Mouse (Mus musculus): Measurements from ENCODE around the gene Myof. TPM values are rescaled to one million over a fixed set of nuclear protein-coding genes. Genes with fewer than 3 reads are reported as not detected.

Myof gene
- total RNA-seq, 2 experiments from 2014 or later = 4.0 to 5.3 TPM

- no peak for DNase-seq
Measured at GRCm38 (mm10) chr19:38042261-38042722, 1.1 kb downstream of the Myof start.

DNA sequence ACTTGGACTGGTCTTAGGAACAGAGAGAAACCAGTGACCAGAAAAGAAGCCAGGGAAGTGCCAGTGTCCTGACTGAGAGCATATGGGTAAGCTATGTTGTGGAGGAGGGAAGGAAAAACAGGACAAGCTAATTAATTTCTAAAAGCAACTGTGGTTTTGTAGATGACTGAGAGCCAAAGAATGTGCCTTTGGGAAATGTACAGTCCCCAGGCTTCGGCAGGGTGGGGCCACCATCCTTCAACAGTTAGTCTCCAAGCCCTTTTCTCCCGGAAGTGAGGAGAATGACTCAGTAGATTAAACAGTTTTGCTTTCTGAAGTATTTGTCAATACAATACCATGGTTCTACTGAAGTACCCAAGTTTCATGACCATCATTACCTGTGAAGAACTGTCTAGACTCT is 5.1 kb downstream of the Myof start:
- no peak for DNase-seq

GRCm38 (mm10) chr19:38035766-38036165 is 7.6 kb downstream of the Myof start:
- no peak for DNase-seq

DNA sequence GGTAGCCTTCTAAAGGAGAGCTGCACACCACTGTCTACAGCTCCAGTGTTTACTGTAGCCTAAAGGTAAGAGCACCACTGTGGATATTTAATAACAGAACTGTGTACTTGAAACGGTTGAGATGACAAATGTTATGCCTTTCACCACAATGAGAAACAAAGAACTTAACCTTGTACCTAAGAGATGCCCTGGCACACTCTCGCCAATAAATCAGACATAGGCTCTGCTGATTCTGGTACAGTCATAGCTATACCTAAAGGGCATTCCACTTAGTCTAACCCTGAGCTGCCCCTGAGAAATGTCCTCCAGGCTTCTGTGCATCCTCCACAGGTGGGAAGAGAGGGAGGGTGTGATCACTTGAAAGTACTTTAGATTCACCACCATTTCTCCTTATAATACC is 8.7 kb downstream of the Myof start:
- DNase-seq = no peak

DNA sequence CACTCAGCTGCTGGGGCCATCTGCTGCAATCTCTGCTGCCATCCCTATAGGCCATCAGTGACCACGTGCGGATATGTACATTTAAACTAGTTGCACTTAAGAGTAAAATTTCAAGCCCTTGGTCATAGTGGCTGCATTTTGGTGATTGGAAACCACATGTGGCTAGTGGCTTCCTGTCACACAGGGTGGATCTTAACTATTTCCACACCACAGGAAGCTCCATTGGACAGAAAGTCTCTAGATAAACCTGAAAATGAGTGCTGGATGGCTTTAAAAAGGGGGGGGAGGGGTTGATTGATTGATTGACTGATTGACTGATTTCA is 9.7 kb downstream of the Myof start:
- DNase-seq = no peak

- no peak for DNase-seq
Measured at GRCm38 (mm10) chr19:38032993-38033734, 10.2 kb downstream of the Myof start.

DNA sequence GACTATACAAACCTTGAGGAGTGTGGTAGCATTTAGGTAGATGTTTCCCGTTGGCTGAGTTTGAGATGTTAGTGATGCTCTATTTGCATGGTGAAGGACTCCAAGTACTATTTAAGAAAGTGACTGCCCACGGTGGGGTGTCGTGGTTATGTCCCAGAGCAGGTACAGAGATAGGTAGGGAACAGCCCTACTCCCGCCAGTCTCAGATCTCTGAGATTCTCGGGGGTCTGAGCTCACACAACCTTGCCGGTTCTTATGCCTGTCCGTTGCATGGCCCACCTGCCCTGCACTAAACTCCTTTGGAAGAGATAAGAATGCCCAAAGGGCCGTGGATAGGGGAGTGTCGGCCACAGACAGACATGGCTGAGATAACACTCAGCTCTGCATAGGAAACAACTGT is 12.2 kb downstream of the Myof start:
- DNase-seq = no peak

DNA sequence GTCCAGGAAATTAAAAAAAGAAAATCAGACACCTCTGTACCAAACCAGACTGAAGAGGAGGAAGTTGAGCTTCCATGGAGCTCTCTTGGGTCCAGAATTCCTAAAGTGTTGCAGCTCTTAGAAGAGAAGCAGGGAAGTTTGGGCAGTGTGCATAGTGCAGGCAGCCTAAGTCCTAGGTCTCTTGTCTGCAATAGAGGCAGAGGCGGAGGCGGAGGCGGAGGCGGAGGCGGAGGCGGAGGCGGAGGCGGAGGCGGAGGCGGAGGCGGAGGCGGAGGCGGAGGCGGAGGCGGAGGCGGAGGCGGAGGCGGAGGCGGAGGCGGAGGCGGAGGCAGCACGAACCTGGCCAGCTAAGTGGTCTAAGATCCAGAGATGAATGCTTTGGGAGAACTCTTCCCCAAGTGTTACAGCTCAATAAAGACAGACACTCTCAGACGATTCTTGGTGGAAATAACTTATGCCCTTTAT is 12.7 kb downstream of the Myof start:
- no peak for DNase-seq

DNA sequence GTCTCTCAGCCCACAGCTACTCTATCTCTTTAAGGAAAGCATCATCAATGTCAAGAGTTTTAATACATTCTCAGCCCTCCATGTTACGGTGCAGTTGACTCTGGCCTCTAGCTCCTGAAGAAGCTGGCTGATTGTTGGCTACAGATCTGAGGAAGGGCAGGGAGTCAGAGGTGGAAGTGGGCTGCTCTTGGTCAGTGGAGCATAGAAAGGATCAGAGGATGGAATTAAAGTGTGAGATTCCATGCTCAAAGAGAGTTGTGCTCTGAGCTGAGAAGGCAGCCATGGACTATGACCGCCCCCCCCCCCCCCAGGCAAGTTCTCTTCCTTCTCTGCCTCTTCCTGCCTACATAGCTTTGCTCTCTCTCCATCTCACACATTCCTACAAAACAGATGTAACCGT is 13.5 kb downstream of the Myof start:
- no peak for DNase-seq

DNA sequence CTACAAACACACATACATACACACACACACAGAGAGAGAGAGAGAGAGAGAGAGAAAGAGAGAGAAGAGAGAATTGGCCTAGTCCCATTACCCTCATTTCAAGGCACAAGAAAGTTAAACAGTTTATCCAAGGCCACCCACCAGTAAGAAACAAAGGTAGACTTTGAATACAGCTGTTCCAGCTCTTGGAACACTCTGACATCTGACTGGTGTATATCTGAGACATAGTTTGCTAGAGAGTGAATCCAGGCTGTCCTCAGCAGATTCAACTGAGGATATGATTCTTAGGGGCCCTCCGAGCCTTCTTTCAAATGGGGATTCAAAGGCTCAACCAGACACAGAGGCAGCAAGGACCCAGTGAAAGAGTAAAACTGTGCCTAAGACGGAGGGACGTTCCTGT is 14.1 kb downstream of the Myof start:
- DNase-seq = no peak

GRCm38 (mm10) chr19:38027881-38028521 is 15.4 kb downstream of the Myof start:
- no peak for DNase-seq

GRCm38 (mm10) chr19:38027389-38027788 is 16.0 kb downstream of the Myof start:
- DNase-seq = no peak

- DNase-seq = no peak
Measured at GRCm38 (mm10) chr19:38026211-38026624, 17.2 kb downstream of the Myof start.

DNA sequence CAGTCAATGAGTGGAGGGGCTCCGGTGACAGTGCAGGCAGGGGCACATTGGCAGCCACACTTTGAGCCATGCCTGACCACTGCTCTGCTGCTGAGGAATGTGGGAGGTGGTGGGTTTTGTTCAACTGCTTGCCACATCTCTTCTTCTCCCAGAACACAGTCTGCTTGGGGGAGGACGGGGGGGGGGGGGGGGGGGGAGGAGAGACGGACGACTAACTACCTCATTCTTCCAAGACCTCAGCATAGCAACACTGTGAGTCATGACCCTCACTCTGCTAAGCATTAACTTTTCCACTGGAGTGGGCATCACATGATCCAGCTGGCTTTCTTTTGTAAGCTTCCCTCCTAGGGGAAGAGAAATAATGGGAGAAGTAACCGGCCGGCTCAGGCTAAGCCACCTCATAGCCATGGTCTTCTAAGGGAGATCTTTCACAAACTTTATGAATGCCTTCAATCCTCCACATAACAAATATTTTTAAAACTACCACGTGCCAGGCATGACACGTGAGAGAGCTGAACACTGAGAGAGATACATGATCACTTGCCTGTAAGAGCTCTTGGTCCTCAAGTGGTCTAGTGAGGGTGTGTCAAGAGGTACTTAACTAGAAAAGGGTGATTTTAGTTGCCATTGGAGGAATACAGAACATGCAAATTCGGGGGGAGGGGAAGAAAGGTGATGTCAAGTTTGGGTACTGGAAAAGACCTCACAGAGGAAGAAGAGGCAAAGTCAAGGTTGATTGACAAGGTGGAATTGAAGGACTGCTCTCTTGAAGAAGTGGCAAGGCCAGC is 17.9 kb downstream of the Myof start:
- DNase-seq = no peak

DNA sequence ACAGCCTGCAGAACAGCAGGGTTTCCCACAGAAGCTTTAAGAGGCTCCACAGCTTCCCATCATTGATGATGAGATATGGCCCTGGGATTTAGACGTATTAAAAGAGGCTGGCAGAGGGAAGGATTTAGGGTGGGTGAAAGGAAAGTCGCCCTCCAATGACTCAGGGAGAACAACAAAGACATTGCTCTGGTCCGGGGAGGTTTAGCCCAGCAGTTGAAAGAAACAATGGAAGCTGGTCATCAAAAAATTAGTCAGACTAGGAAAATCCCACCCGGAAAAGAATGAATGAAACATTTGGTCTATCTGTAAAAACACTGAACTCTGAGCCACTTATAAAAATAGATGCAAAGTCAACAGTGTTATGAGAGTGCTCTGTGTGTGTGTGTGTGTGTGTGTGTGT is 19.8 kb downstream of the Myof start:
- no peak for DNase-seq

DNA sequence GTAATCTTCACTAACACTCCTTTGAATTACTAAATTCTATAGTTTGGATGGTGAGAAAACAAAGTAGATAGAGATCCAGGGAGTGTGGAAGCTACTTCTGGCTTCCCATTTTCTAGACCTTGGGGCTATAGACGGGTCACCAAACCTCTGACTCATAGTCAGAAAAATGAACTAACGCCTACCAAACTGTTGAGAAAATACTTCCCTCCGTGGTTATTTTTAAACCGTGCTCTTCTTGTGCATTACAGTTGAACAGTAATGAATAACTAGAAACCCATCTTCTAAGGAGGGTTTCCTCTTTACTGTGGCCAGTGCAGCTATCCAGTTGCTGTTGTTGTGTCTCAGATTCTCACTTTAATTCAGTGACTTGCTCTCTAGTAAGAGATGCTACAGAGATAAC is 20.7 kb downstream of the Myof start:
- no peak for DNase-seq

- no peak for DNase-seq
Measured at GRCm38 (mm10) chr19:38015873-38016254, 27.5 kb downstream of the Myof start.

DNA sequence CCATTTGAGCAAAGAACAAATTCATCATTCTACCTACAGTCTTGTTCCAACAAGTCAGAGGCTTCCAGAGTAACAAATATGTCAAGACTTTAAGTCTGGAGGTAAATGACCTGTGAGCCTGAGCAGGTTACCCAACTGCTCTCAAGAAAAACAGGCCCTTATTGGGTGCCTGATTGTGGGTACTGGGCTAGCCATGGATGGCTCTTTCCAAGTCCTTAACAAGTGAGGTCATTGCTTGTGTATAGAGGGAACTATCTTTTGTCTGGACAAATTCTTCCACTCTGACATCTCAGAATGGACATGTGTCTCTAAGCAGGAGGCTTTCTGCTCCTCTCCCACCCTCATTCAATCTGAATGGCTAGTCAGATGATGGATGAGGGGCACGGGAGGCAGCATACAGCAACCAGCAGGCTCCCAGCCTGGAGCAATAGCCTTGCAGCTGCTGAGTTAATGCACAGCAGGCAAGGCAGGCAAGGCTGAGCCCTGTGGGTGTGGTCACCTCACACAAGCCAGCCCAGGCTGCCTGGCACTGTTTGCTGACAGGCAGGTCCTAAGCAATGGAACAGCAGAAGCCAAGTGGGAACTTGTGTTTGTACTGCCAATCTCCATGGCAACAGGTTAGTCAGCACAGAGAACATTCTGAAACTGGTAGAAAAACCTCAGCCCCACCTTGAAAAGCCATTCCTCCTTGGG is 28.1 kb downstream of the Myof start:
- DNase-seq = peak; percentile 64 to 70

- no peak for DNase-seq
Measured at GRCm38 (mm10) chr19:38014443-38014842, 28.9 kb downstream of the Myof start.

GRCm38 (mm10) chr19:38011379-38011778 is 32.0 kb downstream of the Myof start:
- no peak for DNase-seq

- DNase-seq = no peak
Measured at GRCm38 (mm10) chr19:38004809-38005380, 38.5 kb downstream of the Myof start.
